Mouse (Mus musculus) forebrain, postnatal 0 days (tissue): Measurements from ENCODE around the gene Ighmbp2. TPM values are rescaled to one million over a fixed set of nuclear protein-coding genes. Genes with fewer than 3 reads are reported as not detected.

Source experiments
- ATAC-seq: fragments of 200-750 bp; cut with Nextera tagmentation; 2 replicates; pipeline ENCODE4 v1.8.0; 2017; ENCODE audit warnings: mild to moderate bottlenecking, moderate library complexity
- DNase-seq: peaks from one replicate; pipeline ENCODE4 v3.0.0-alpha.2; 2015
- H3K27ac ChIP-seq: fragments of 300-500 bp; sonication (generic); 2 replicates; pipeline ENCODE4 v1.5.1; 2014; ENCODE audit warnings: low read depth, mild to moderate bottlenecking, antibody characterized with exemption, low read length, moderate library complexity, mixed read lengths
- H3K27me3 ChIP-seq: fragments of 300-500 bp; sonication (generic); 2 replicates; pipeline ENCODE4 v1.6.1; 2014; ENCODE audit warnings: mild to moderate bottlenecking, low read length, mixed read lengths; ENCODE audit not compliant: insufficient read depth
- H3K36me3 ChIP-seq: fragments of 300-500 bp; sonication (generic); 2 replicates; pipeline ENCODE4 v1.6.1; 2014; ENCODE audit warnings: mild to moderate bottlenecking, moderate library complexity; ENCODE audit not compliant: insufficient read depth
- H3K4me1 ChIP-seq: fragments of 300-500 bp; sonication (generic); 2 replicates; pipeline ENCODE4 v1.6.1; 2014; ENCODE audit warnings: antibody characterized with exemption; ENCODE audit not compliant: insufficient read depth
- H3K4me2 ChIP-seq: fragments of 300-500 bp; sonication (generic); 2 replicates; pipeline ENCODE4 v1.6.1; 2014; ENCODE audit warnings: low read depth, mild to moderate bottlenecking, moderate library complexity
- H3K4me3 ChIP-seq: fragments of 300-500 bp; sonication (generic); 2 replicates; pipeline ENCODE4 v1.5.1; 2014; ENCODE audit warnings: low read depth, low read length, mixed read lengths
- H3K9ac ChIP-seq: fragments of 300-500 bp; sonication (generic); 2 replicates; pipeline ENCODE4 v1.6.1; 2014; ENCODE audit warnings: mild to moderate bottlenecking
- H3K9me3 ChIP-seq: fragments of 300-500 bp; sonication (generic); 2 replicates; pipeline ENCODE4 v1.6.1; 2016; ENCODE audit warnings: low read length
- CTCF ChIP-seq: sonication (generic); IDR thresholded peaks from 2 replicates; pipeline ENCODE4 v1.5.1; 2016; ENCODE audit warnings: antibody characterized with exemption, control low read depth, low read depth
- WGBS: fragments of 180-500 bp; shearing (Covaris S2); extraction: QIAGEN DNeasy Blood & Tissue Kit; methylation state at CpG from one replicate; pipeline ENCODE4 v1.1.7; 2014; 5-methylcytosine and 5-hydroxymethylcytosine counted together
- polyA plus RNA-seq: library from polyadenylated mRNA; unstranded; fragments of >200 nt; fragmentation: Nextera tagmentation; extraction: Ambion mirVana; gene quantifications from 2 replicates; pipeline ENCODE4 v1.2.1, GENCODE M21; 2015
- total RNA-seq: library from RNA; depleted of rRNA; stranded (reverse); fragments of >200 nt; gene quantifications from 2 replicates; pipeline ENCODE4 v1.2.3, GENCODE M21; 2014

The Ighmbp2 gene
- total and polyA plus RNA-seq, 2 experiments from 2014 or later = 10.4 to 10.5 TPM

GRCm38 (mm10) chr19:3289006-3289405 lies 6.2 kb upstream of the Ighmbp2 start:
- DNase-seq (no peak), ATAC-seq (no peak)
- Histone ChIP-seq H3K9me3 (no peaks in the 10 kb centered on the region), H3K36me3 (peaks cover 64% of the 10 kb centered on the region), H3K4me2 (no peak overlapping the region), H3K4me3 (no peak overlapping the region), H3K27me3 (no peaks in the 10 kb centered on the region), H3K4me1 (no peaks in the 10 kb centered on the region), H3K27ac (no peak overlapping the region), H3K9ac (no peak overlapping the region)
- WGBS = 73% methylated on average over 1 of the region's 1 CpGs
- TF ChIP-seq CTCF = no peak

GRCm38 (mm10) chr19:3281886-3282285 lies 931 bp downstream of the Ighmbp2 start:
- peak overlapping the region; percentile 80 for H3K4me3 ChIP-seq
- H3K27me3 ChIP-seq = no peaks in the 10 kb centered on the region
- H3K27ac ChIP-seq = no peak overlapping the region
- peak overlapping the region; percentile 80 for H3K4me2 ChIP-seq
- no peaks in the 10 kb centered on the region for H3K9me3 ChIP-seq
- H3K9ac ChIP-seq = peak overlapping the region; percentile 82
- H3K36me3 ChIP-seq = peaks cover 52% of the 10 kb centered on the region
- ATAC-seq (no peak), DNase-seq (no peak)
- WGBS = 70% methylated on average over 4 of the region's 4 CpGs
- peaks cover 7% of the 10 kb centered on the region for H3K4me1 ChIP-seq
- no peak for TF ChIP-seq CTCF

DNA sequence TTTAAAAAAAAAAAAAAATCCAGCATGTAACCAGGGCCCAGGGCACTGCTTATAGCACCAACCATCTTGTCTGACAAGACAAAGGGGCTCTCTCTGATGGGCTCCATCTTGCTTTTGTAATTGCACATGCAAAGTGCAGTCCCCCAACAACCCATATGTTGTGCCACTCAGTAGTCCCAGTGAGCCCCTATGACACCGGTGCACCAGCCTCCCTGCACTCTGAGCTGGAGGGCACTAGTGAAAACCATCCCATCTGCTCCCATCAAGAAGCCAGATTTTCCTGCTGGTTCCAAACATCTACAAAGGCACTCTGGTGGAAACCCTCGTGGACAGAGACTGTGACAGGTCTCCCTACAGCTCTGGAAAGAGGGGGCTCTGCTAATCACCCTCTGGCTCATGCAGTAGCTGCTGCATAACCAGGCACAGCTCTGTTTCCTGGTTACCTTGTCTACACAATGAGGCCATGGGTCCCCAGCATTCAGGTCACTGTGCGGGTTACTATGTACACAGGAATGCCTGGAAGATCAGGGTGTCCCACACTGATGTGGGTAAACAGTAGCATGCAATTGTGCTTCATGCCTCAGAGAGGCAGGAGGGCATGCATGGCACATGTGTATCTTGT lies 7.0 kb downstream of the Ighmbp2 start:
- no peaks in the 10 kb centered on the region for H3K4me1 ChIP-seq
- H3K9me3 ChIP-seq = no peaks in the 10 kb centered on the region
- DNase-seq (no peak), ATAC-seq (no peak)
- 86% methylated on average over 3 of the region's 3 CpGs for WGBS
- H3K4me2 ChIP-seq = no peak overlapping the region
- H3K4me3 ChIP-seq = no peak overlapping the region
- no peak overlapping the region for H3K27ac ChIP-seq
- no peak for TF ChIP-seq CTCF
- H3K36me3 ChIP-seq = peaks cover 81% of the 10 kb centered on the region
- no peak overlapping the region for H3K9ac ChIP-seq
- no peaks in the 10 kb centered on the region for H3K27me3 ChIP-seq

GRCm38 (mm10) chr19:3273331-3273730 lies 9.5 kb downstream of the Ighmbp2 start:
- ATAC-seq (no peak), DNase-seq (no peak)
- Histone ChIP-seq H3K9ac (no peak overlapping the region), H3K27ac (no peak overlapping the region), H3K9me3 (no peaks in the 10 kb centered on the region), H3K4me3 (no peak overlapping the region), H3K4me1 (no peaks in the 10 kb centered on the region), H3K4me2 (no peak overlapping the region), H3K36me3 (peaks cover 90% of the 10 kb centered on the region), H3K27me3 (no peaks in the 10 kb centered on the region)
- WGBS = 94% methylated on average over 9 of the region's 9 CpGs
- no peak for TF ChIP-seq CTCF

DNA sequence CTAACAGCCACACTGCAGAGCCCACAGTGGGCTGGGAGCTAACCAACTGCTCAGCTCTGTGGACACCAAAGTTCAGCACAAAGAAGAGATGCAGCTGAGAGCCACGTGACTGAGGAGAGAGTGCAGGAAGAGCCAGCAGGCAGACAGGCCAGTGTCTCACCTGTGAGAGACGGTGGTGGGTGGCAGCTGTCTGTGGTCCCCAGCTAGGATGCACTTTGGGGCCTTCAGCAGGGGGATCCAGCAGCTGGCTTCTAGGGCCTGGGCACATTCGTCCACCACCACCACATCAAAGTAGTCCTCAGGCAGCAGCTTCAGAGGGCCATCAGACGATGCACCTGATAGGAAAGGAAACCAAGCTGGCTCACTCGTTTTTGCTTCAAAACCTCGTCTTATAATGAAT lies 11.5 kb downstream of the Ighmbp2 start:
- Histone ChIP-seq H3K27ac (no peak overlapping the region), H3K4me2 (no peak overlapping the region), H3K4me1 (no peaks in the 10 kb centered on the region), H3K36me3 (peaks cover 90% of the 10 kb centered on the region), H3K4me3 (no peak overlapping the region), H3K27me3 (no peaks in the 10 kb centered on the region), H3K9me3 (no peaks in the 10 kb centered on the region), H3K9ac (no peak overlapping the region)
- TF ChIP-seq CTCF = no peak
- WGBS = 92% methylated on average over 6 of the region's 6 CpGs
- no peak for ATAC-seq
- no peak for DNase-seq

DNA sequence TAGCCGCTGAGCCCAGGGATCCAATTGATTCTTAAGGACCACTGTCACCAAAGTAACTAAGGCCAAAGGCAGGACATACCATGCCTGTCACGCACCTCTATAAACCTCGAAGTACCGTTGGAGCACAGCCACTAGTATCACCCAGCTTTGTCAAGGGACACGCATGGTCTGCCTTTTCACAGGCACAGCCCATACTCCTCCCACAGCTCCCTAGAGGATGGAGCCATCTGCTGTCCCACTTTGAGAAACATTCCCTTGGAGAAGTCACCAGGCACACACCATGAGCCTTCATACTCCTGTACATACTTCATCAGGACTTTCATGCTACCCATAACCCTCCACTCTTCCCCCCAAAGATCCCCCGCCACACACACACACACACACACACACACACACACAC lies 13.0 kb downstream of the Ighmbp2 start:
- Histone ChIP-seq H3K9me3 (no peaks in the 10 kb centered on the region), H3K4me1 (no peaks in the 10 kb centered on the region), H3K9ac (no peak overlapping the region), H3K27me3 (no peaks in the 10 kb centered on the region), H3K4me2 (no peak overlapping the region), H3K36me3 (peaks cover 91% of the 10 kb centered on the region), H3K27ac (no peak overlapping the region), H3K4me3 (no peak overlapping the region)
- ATAC-seq = no peak
- WGBS = 97% methylated on average over 6 of the region's 6 CpGs
- no peak for TF ChIP-seq CTCF
- DNase-seq = no peak

DNA sequence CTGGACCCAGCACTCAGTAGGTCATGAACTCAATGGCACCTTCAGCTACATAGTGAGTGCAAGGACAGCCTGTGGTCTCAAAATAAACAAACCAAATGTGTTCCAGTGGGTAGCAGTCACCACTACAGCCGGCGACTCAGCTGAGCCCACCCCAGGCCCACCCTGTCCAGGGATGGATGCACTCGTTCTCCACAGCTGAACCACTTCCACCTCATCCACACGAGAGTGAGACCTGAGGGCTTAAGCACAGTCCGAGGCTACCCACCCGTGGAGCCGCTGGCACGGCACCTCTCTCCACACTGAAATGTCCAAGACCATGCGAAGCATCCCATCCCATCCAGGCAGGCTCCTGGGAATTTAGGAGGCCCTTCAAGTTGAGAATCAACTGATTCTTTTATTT lies 13.5 kb downstream of the Ighmbp2 start:
- no peak overlapping the region for H3K4me3 ChIP-seq
- no peak for TF ChIP-seq CTCF
- DNase-seq (no peak), ATAC-seq (no peak)
- peaks cover 92% of the 10 kb centered on the region for H3K36me3 ChIP-seq
- 91% methylated on average over 9 of the region's 9 CpGs for WGBS
- H3K4me2 ChIP-seq = no peak overlapping the region
- no peaks in the 10 kb centered on the region for H3K9me3 ChIP-seq
- H3K27me3 ChIP-seq = no peaks in the 10 kb centered on the region
- no peak overlapping the region for H3K27ac ChIP-seq
- no peaks in the 10 kb centered on the region for H3K4me1 ChIP-seq
- H3K9ac ChIP-seq = no peak overlapping the region
